Mouse (Mus musculus) hematopoietic stem cell, adult 5-6 weeks (primary cell): Measurements from ENCODE around the gene Tmem242. TPM values are rescaled to one million over a fixed set of nuclear protein-coding genes. Genes with fewer than 3 reads are reported as not detected.

Experiments
- ATAC-seq, 2 experiments: fragments of 125-278 bp in 1 of 2; replicated peaks in 1 of 2; 2 replicates each; pipeline ENCODE4 v1.8.0; 2016 to 2017; ENCODE audit warnings: inconsistent platforms in 2 of 2, mild to moderate bottlenecking in 2 of 2, moderate number of reproducible peaks in 2 of 2, low read depth in 1 of 2, moderate TSS enrichment in 1 of 2; ENCODE audit not compliant: low FRiP score in 2 of 2, poor library complexity in 2 of 2, severe bottlenecking in 2 of 2, insufficient read depth in 1 of 2, low TSS enrichment in 1 of 2
- total RNA-seq: library from RNA; stranded (forward); fragments of 172-1452, 232-1000 nt; gene quantifications from 2 replicates; pipeline ENCODE4 v1.2.3, GENCODE M21; 2017

Tmem242 gene
- total RNA-seq, 1 experiment from 2014 or later, result 25.4 TPM

DNA sequence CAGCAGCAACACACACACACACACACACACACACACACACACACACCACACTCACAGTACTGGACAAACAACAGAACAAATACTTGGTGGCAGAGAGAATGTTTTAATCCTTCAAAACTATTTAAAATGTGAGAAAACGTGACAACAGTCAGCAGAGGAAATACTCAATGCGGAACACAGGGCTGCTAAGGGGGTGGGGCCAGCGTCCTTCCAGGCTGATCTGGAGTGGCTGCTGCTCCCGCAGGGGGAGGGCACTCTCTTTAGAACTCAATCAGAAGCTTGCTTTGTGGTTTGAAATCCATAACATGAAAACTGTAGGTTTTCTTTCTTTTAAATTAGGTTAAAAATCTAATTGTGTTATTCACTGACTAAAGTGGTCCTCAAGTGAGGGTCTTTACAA, 18.2 kb downstream of the Tmem242 start:
- peak in 1 of 2 experiments; percentile 32; a peak in 1 of 4 replicates for ATAC-seq

DNA sequence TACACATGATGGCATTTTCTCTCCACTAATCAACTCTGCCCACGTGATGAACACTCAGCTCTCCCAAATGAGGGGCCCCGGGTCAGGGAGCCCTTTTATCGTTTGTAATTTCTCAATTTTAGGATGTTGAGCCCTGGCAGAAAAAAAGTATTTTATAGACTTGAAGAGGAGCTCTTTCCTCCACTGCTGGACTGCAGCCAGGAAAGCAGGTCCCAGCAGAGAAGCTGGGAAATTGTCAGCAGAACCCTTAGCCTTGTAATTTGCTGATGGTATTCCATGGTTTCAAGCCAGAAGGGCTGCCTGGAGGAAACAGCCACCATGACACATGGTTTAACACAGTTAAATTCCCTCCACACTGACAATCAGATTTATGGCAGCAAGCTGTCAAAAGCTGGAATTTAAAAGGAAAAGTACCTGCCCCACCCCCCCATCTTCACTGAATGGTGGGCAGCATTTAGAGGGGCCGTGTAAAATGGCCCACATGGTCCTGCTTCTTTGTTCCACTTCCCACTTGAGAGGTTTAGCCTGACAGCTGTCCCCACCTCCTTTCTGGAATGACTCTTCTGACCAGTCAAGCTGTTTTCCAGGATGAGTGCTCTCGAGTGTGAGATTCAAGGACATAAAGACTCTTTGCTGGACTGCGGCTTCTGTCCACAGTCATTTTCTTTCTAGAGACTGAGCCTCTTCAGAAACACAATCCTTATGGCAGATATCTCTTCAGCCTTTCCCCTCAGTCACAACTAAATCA, 20.1 kb downstream of the Tmem242 start:
- no peak for ATAC-seq

DNA sequence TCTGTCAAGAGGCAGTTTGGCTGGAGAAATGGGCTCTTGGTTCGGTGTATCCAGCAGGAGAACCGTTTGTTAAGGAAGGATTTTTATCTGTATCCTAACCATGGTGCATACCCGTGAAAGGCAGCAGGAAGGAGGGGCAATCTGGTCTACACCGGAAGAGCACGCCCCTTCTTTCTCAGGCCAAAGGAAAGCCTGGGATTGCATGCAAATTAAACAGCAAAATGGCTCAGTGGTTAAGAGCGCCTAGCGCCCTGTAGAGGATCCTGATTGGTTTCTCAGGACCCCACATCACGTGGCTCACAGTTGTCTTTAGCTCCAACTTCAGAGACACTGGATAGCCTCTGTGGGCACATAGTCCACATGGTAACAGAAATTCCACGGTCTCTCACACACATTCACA, 21.0 kb downstream of the Tmem242 start:
- no peak for ATAC-seq

DNA sequence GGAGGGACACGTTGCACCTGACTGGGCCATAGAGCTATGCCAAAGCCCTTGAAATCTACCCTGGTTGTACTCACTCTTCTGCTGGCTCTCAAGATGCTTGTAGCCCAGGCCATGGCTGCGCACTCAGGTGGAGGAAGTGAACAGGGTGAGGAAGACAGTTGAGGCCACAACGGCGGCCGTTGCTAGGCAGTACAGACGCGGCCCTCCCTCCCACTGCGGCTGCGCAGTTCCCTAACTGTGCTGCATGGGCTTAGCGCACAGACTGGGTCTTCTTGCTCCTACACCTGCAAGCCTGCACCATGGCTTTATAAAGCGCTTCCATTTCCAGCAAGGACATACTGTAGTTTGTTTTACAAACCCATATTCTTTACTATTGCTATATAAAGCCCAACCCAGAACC, 21.5 kb downstream of the Tmem242 start, which contains the start of gene Ldhal6b:
TSS of gene Ldhal6b (minus strand) at position 223 of the 400 bp plus-strand sequence.
- no peak for ATAC-seq

GRCm38 (mm10) chr17:5416518-5416917, 23.5 kb downstream of the Tmem242 start:
- no peak for ATAC-seq

GRCm38 (mm10) chr17:5414041-5414440, 26.0 kb downstream of the Tmem242 start:
- no peak for ATAC-seq

GRCm38 (mm10) chr17:5413350-5413749, 26.7 kb downstream of the Tmem242 start:
- ATAC-seq, result no peak

GRCm38 (mm10) chr17:5412740-5413139, 27.3 kb downstream of the Tmem242 start:
- ATAC-seq, result no peak

- no peak for ATAC-seq
Measured at GRCm38 (mm10) chr17:5412301-5412700, 27.8 kb downstream of the Tmem242 start.

DNA sequence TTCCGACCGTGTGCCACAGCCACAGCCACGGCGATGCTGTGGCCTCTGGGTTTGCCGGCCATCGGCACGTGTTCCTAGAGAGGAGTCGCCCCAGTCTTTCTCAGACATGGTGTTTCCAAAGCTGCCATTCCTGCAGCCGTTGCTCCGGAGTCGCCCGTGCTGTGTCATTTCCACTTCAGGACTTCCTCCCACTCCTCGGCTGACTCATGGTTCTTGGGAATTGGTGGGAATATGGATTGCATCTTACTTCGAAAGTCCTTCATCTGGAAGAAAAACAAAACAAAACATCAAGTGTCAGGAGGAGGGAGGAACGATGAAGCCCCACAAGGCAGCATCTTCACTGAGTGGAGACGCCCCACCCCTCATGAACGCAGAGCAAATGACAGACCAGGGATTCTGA, 28.9 kb downstream of the Tmem242 start:
- ATAC-seq, result no peak

- no peak for ATAC-seq
Measured at GRCm38 (mm10) chr17:5410336-5410735, 29.7 kb downstream of the Tmem242 start.

- ATAC-seq, result no peak
Measured at GRCm38 (mm10) chr17:5407030-5407429, 33.0 kb downstream of the Tmem242 start.

GRCm38 (mm10) chr17:5406566-5406965, 33.5 kb downstream of the Tmem242 start:
- peak; percentile 18 to 39; a peak in 3 of 4 replicates for ATAC-seq

- ATAC-seq, result no peak
Measured at GRCm38 (mm10) chr17:5403885-5404284, 36.2 kb downstream of the Tmem242 start.

- peak; percentile 65 to 79 for ATAC-seq
Measured at GRCm38 (mm10) chr17:5402624-5403023, 37.4 kb downstream of the Tmem242 start.

DNA sequence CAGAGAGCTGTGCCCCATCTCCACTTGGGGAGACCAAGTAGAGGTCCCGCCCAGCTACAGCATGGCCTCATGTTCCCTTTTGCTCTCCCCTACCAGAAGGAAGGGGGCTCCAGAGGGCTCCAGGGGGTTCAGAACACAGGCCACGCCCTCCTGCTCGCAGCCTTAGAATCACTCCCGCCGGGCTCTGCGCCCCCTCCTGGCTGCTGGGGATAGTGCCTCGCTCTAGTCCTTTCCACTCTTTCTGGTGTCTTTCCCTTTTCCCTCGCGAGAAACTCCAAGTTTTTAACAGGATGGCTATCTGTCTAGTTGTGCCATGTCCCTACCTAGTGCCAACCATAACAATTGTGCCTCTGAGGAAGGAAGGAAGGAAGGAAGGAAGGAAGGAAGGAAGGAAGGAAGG, 38.0 kb downstream of the Tmem242 start:
- ATAC-seq, result peak; percentile 70 to 72

DNA sequence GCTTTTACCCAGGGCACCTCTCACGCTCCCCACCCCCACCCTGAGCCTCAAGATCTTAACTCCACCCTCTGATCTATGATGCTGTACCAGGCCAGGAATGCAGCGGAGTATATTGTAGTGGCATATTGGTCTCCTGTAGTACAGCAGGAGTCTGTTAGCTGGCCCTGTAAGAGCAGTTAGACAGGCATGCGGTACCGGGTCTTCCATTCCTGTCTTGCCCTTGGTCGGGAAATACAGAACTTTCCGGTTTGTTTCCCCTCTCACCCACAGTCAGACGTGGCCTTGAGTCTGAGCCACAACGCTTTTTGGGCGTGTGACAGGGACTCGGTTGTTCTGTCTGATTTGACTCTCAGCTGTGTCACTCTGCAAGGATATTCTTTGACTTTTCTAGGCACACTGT, 38.8 kb downstream of the Tmem242 start:
- no peak for ATAC-seq

- ATAC-seq, result no peak
Measured at GRCm38 (mm10) chr17:5400435-5401090, 39.5 kb downstream of the Tmem242 start.
